Mouse (Mus musculus): ENCODE results near the gene Olfr1241. TPM values are rescaled to one million over a fixed set of nuclear protein-coding genes. Genes with fewer than 3 reads are reported as not detected.

Olfr1241 gene
- polyA plus RNA-seq (2011; ENCODE audit: insufficient read length, low read depth, missing spikeins), result not detected in 2 replicates

- no peaks in the 10 kb centered on the region for H3K4me1 ChIP-seq (ENCODE audit: control insufficient read depth, insufficient read depth, low read length)
- H3K27ac ChIP-seq (ENCODE audit: insufficient read depth, low read length), result no peak within 1 kb of the TSS
- TF ChIP-seq CTCF (IDR thresholded peaks at IDR 0.05; ENCODE audit: borderline replicate concordance, insufficient read depth, low read length) (no peak), POLR2A (IDR thresholded peaks at IDR 0.05; ENCODE audit: low read depth, low read length) (no peak)
- H3K4me3 ChIP-seq (ENCODE audit: insufficient read depth, low read length), result no peak within 1 kb of the TSS
Measured at GRCm38 (mm10) chr2:89487026-89487425, at the start of gene Olfr1241. Gene Olfr1241 (minus strand): TSS chr2:89487126.

GRCm38 (mm10) chr2:89531387-89531786 lies 44.5 kb upstream of the Olfr1241 start, which contains the start of gene Olfr1243:
Gene Olfr1243 (minus strand): TSS chr2:89531487.
- H3K27ac ChIP-seq (ENCODE audit: insufficient read depth, low read length), result no peak within 1 kb of the TSS
- TF ChIP-seq POLR2A (IDR thresholded peaks at IDR 0.05; ENCODE audit: low read depth, low read length), result no peak
- TF ChIP-seq CTCF (IDR thresholded peaks at IDR 0.05; ENCODE audit: borderline replicate concordance, insufficient read depth, low read length), result no peak

GRCm38 (mm10) chr2:89498235-89498634 lies 11.3 kb upstream of the Olfr1241 start, which contains the start of gene Olfr1242:
Gene Olfr1242 (minus strand): TSS chr2:89498335.
- H3K4me1 ChIP-seq (ENCODE audit: control insufficient read depth, insufficient read depth, low read length), result no peaks in the 10 kb centered on the region
- TF ChIP-seq POLR2A (IDR thresholded peaks at IDR 0.05; ENCODE audit: low read depth, low read length) (no peak), CTCF (IDR thresholded peaks at IDR 0.05; ENCODE audit: borderline replicate concordance, insufficient read depth, low read length) (no peak)
- H3K27ac ChIP-seq (ENCODE audit: insufficient read depth, low read length), result no peak within 1 kb of the TSS

More at GRCm38 (mm10) chr2:89531387-89531786, 44.5 kb upstream of the Olfr1241 start, which contains the start of gene Olfr1243:
- Histone ChIP-seq H3K4me3 (ENCODE audit: insufficient read depth, low read length) (no peak within 1 kb of the TSS), H3K4me1 (ENCODE audit: control insufficient read depth, insufficient read depth, low read length) (no peaks in the 10 kb centered on the region)

GRCm38 (mm10) chr2:89442900-89443299 lies 44.0 kb downstream of the Olfr1241 start, which contains the start of gene Olfr1240:
Gene Olfr1240 (minus strand): TSS chr2:89443000.
- no peak within 1 kb of the TSS for H3K4me3 ChIP-seq (ENCODE audit: insufficient read depth, low read length)
- no peak for TF ChIP-seq CTCF (IDR thresholded peaks at IDR 0.05; ENCODE audit: borderline replicate concordance, insufficient read depth, low read length)
- no peak for TF ChIP-seq POLR2A (IDR thresholded peaks at IDR 0.05; ENCODE audit: low read depth, low read length)
- no peaks in the 10 kb centered on the region for H3K4me1 ChIP-seq (ENCODE audit: control insufficient read depth, insufficient read depth, low read length)
- H3K27ac ChIP-seq (ENCODE audit: insufficient read depth, low read length), result no peak within 1 kb of the TSS

More at GRCm38 (mm10) chr2:89498235-89498634, 11.3 kb upstream of the Olfr1241 start, which contains the start of gene Olfr1242:
- H3K4me3 ChIP-seq (ENCODE audit: insufficient read depth, low read length), result no peak within 1 kb of the TSS

Other genes starting within 250 kb of the Olfr1241 start
- not detected in 2 replicates for gene Olfr1228, start 233.1 kb downstream of the Olfr1241 start, polyA plus RNA-seq (2011; ENCODE audit: insufficient read length, low read depth, missing spikeins)
- gene Olfr1229, start 199.1 kb downstream of the Olfr1241 start, polyA plus RNA-seq (2011; ENCODE audit: insufficient read length, low read depth, missing spikeins), result not detected in 2 replicates
- not detected in 2 replicates for gene Olfr1230, start 189.9 kb downstream of the Olfr1241 start, polyA plus RNA-seq (2011; ENCODE audit: insufficient read length, low read depth, missing spikeins)
- gene Olfr1231, start 180.1 kb downstream of the Olfr1241 start, polyA plus RNA-seq (2011; ENCODE audit: insufficient read length, low read depth, missing spikeins), result not detected in 2 replicates
- gene Olfr1232, start 157.5 kb downstream of the Olfr1241 start, polyA plus RNA-seq (2011; ENCODE audit: insufficient read length, low read depth, missing spikeins), result not detected in 2 replicates
- not detected in 2 replicates for gene Olfr1233, start 144.7 kb downstream of the Olfr1241 start, polyA plus RNA-seq (2011; ENCODE audit: insufficient read length, low read depth, missing spikeins)
- gene Olfr1234, start 122.3 kb downstream of the Olfr1241 start, polyA plus RNA-seq (2011; ENCODE audit: insufficient read length, low read depth, missing spikeins), result not detected in 2 replicates
- not detected in 2 replicates for gene Olfr1238, start 77.5 kb downstream of the Olfr1241 start, polyA plus RNA-seq (2011; ENCODE audit: insufficient read length, low read depth, missing spikeins)
- not detected in 2 replicates for gene Olfr1239, start 66.7 kb downstream of the Olfr1241 start, polyA plus RNA-seq (2011; ENCODE audit: insufficient read length, low read depth, missing spikeins)
- not detected in 2 replicates for gene Olfr1240, start 44.1 kb downstream of the Olfr1241 start, polyA plus RNA-seq (2011; ENCODE audit: insufficient read length, low read depth, missing spikeins)
- not detected in 2 replicates for gene Olfr1242, start 11.2 kb upstream of the Olfr1241 start, polyA plus RNA-seq (2011; ENCODE audit: insufficient read length, low read depth, missing spikeins)
- gene Olfr1243, start 44.4 kb upstream of the Olfr1241 start, polyA plus RNA-seq (2011; ENCODE audit: insufficient read length, low read depth, missing spikeins), result not detected in 2 replicates
- gene Olfr1245, start 91.3 kb upstream of the Olfr1241 start, polyA plus RNA-seq (2011; ENCODE audit: insufficient read length, low read depth, missing spikeins), result not detected in 2 replicates
- gene Olfr1246, start 106.0 kb upstream of the Olfr1241 start, polyA plus RNA-seq (2011; ENCODE audit: insufficient read length, low read depth, missing spikeins), result not detected in 2 replicates
- gene Olfr1247, start 127.0 kb upstream of the Olfr1241 start, polyA plus RNA-seq (2011; ENCODE audit: insufficient read length, low read depth, missing spikeins), result not detected in 2 replicates
- not detected in 2 replicates for gene Olfr1248, start 131.1 kb upstream of the Olfr1241 start, polyA plus RNA-seq (2011; ENCODE audit: insufficient read length, low read depth, missing spikeins)
- not detected in 2 replicates for gene Olfr1249, start 147.9 kb upstream of the Olfr1241 start, polyA plus RNA-seq (2011; ENCODE audit: insufficient read length, low read depth, missing spikeins)
- gene Olfr1250, start 174.3 kb upstream of the Olfr1241 start, polyA plus RNA-seq (2011; ENCODE audit: insufficient read length, low read depth, missing spikeins), result not detected in 2 replicates
- gene Olfr1251, start 184.8 kb upstream of the Olfr1241 start, polyA plus RNA-seq (2011; ENCODE audit: insufficient read length, low read depth, missing spikeins), result not detected in 2 replicates
- gene Olfr1252, start 237.9 kb upstream of the Olfr1241 start, polyA plus RNA-seq (2011; ENCODE audit: insufficient read length, low read depth, missing spikeins), result not detected in 2 replicates

Measured in embryonic fibroblast, embryonic 13.5 days (primary cell).